Mouse (Mus musculus): Measurements from ENCODE around the gene Gm49776. TPM values are rescaled to one million over a fixed set of nuclear protein-coding genes. Genes with fewer than 3 reads are reported as not detected.
A peak's percentile ranks its signal among the peaks of the same experiment; 100 is the strongest.

Gene Gm49776
- polyA plus RNA-seq, 1 experiment from 2014 or later, result 6.5 TPM

- Histone ChIP-seq H3K36me3 (ENCODE audit: control insufficient read depth, insufficient read depth, low read length) (peaks cover 15% of the 10 kb centered on the region), H3K4me1 (ENCODE audit: control insufficient read depth, insufficient read depth, low read length) (0 out of 2 replicates have a peak, but pooled peaks cover 4% of the 10 kb centered on the region), H3K9ac (ENCODE audit: low read depth, low read length) (no peak overlapping the region), H3K27ac (replicated peaks; ENCODE audit: low read depth, low read length) (no peak overlapping the region), H3K4me3 (ENCODE audit: low read depth, low read length) (no peak overlapping the region), H3K27me3 (replicated peaks; ENCODE audit: control insufficient read depth, insufficient read depth, low read length) (no peaks in the 10 kb centered on the region), H3K4me2 (ENCODE audit: low read depth, low read length) (no peak overlapping the region), H3K9me3 (ENCODE audit: control insufficient read depth, low read length) (no peaks in the 10 kb centered on the region)
- 77% methylated on average over 9 of the region's 9 CpGs for WGBS
- DNase-seq (ENCODE audit: low spot score), result no peak
- ATAC-seq (ENCODE audit: low read depth), result no peak
Measured at GRCm38 (mm10) chr16:18218580-18218996, 39.5 kb downstream of the Gm49776 start.

GRCm38 (mm10) chr16:18217579-18217978, 40.5 kb downstream of the Gm49776 start, which contains the start of gene Ccdc188:
Gene Ccdc188 (plus strand): TSS chr16:18217879.
- H3K9me3 ChIP-seq (ENCODE audit: control insufficient read depth, low read length), result no peaks in the 10 kb centered on the region
- WGBS, result 71% methylated on average over 4 of the region's 4 CpGs
- H3K4me1 ChIP-seq (ENCODE audit: control insufficient read depth, insufficient read depth, low read length), result 0 out of 2 replicates have a peak, but pooled peaks cover 4% of the 10 kb centered on the region
- ATAC-seq (ENCODE audit: low read depth), result no peak
- H3K4me2 ChIP-seq (ENCODE audit: low read depth, low read length), result no peak within 1 kb of the TSS
- peaks cover 5% of the 10 kb centered on the region for H3K36me3 ChIP-seq (ENCODE audit: control insufficient read depth, insufficient read depth, low read length)
- no peak for DNase-seq (ENCODE audit: low spot score)
- no peak within 1 kb of the TSS for H3K4me3 ChIP-seq (ENCODE audit: low read depth, low read length)
- no peak within 1 kb of the TSS for H3K27ac ChIP-seq (replicated peaks; ENCODE audit: low read depth, low read length)
- H3K27me3 ChIP-seq (replicated peaks; ENCODE audit: control insufficient read depth, insufficient read depth, low read length), result no peaks in the 10 kb centered on the region
- no peak within 1 kb of the TSS for H3K9ac ChIP-seq (ENCODE audit: low read depth, low read length)

GRCm38 (mm10) chr16:18214858-18215257, 43.3 kb downstream of the Gm49776 start:
- H3K9me3 ChIP-seq (ENCODE audit: control insufficient read depth, low read length), result no peaks in the 10 kb centered on the region
- H3K4me1 ChIP-seq (ENCODE audit: control insufficient read depth, insufficient read depth, low read length), result 0 out of 2 replicates have a peak, but pooled peaks cover 2% of the 10 kb centered on the region
- WGBS, result 71% methylated on average over 7 of the region's 7 CpGs
- H3K4me3 ChIP-seq (ENCODE audit: low read depth, low read length), result no peak overlapping the region
- H3K36me3 ChIP-seq (ENCODE audit: control insufficient read depth, insufficient read depth, low read length), result no peaks in the 10 kb centered on the region
- no peak for DNase-seq (ENCODE audit: low spot score)
- ATAC-seq (ENCODE audit: low read depth), result no peak
- no peak overlapping the region for H3K9ac ChIP-seq (ENCODE audit: low read depth, low read length)
- no peaks in the 10 kb centered on the region for H3K27me3 ChIP-seq (replicated peaks; ENCODE audit: control insufficient read depth, insufficient read depth, low read length)
- H3K27ac ChIP-seq (replicated peaks; ENCODE audit: low read depth, low read length), result peak overlapping the region; percentile 21; the same call in 1 of the 2 replicates
- no peak overlapping the region for H3K4me2 ChIP-seq (ENCODE audit: low read depth, low read length)

- Histone ChIP-seq H3K9me3 (ENCODE audit: control insufficient read depth, low read length) (no peaks in the 10 kb centered on the region), H3K4me2 (ENCODE audit: low read depth, low read length) (no peak overlapping the region), H3K27ac (replicated peaks; ENCODE audit: low read depth, low read length) (no peak overlapping the region), H3K4me1 (ENCODE audit: control insufficient read depth, insufficient read depth, low read length) (no peaks in the 10 kb centered on the region), H3K36me3 (ENCODE audit: control insufficient read depth, insufficient read depth, low read length) (no peaks in the 10 kb centered on the region), H3K9ac (ENCODE audit: low read depth, low read length) (peak overlapping the region; percentile 25; the same call in 1 of the 2 replicates), H3K27me3 (replicated peaks; ENCODE audit: control insufficient read depth, insufficient read depth, low read length) (no peaks in the 10 kb centered on the region), H3K4me3 (ENCODE audit: low read depth, low read length) (no peak overlapping the region)
- peak; percentile 67 for DNase-seq (ENCODE audit: low spot score)
- WGBS, result 42% methylated on average over 6 of the region's 6 CpGs
- peak; percentile 78; the same call in 1 of the 2 replicates for ATAC-seq (ENCODE audit: low read depth)
Measured at GRCm38 (mm10) chr16:18213689-18214088, 44.4 kb downstream of the Gm49776 start.

GRCm38 (mm10) chr16:18211417-18212171, 46.5 kb downstream of the Gm49776 start:
- H3K9me3 ChIP-seq (ENCODE audit: control insufficient read depth, low read length), result no peaks in the 10 kb centered on the region
- WGBS, result 49% methylated on average over 10 of the region's 10 CpGs
- no peak overlapping the region for H3K27ac ChIP-seq (replicated peaks; ENCODE audit: low read depth, low read length)
- no peaks in the 10 kb centered on the region for H3K36me3 ChIP-seq (ENCODE audit: control insufficient read depth, insufficient read depth, low read length)
- 0 out of 2 replicates have a peak, but pooled peaks have one; percentile 8 for ATAC-seq (ENCODE audit: low read depth)
- H3K4me2 ChIP-seq (ENCODE audit: low read depth, low read length), result no peak overlapping the region
- no peak overlapping the region for H3K9ac ChIP-seq (ENCODE audit: low read depth, low read length)
- H3K27me3 ChIP-seq (replicated peaks; ENCODE audit: control insufficient read depth, insufficient read depth, low read length), result no peaks in the 10 kb centered on the region
- H3K4me3 ChIP-seq (ENCODE audit: low read depth, low read length), result no peak overlapping the region
- H3K4me1 ChIP-seq (ENCODE audit: control insufficient read depth, insufficient read depth, low read length), result no peaks in the 10 kb centered on the region
- DNase-seq (ENCODE audit: low spot score), result peak; percentile 83

- DNase-seq (ENCODE audit: low spot score), result peak; percentile 36
- Histone ChIP-seq H3K4me2 (ENCODE audit: low read depth, low read length) (no peak overlapping the region), H3K4me1 (ENCODE audit: control insufficient read depth, insufficient read depth, low read length) (no peaks in the 10 kb centered on the region), H3K27ac (replicated peaks; ENCODE audit: low read depth, low read length) (no peak overlapping the region), H3K9me3 (ENCODE audit: control insufficient read depth, low read length) (no peaks in the 10 kb centered on the region), H3K36me3 (ENCODE audit: control insufficient read depth, insufficient read depth, low read length) (no peaks in the 10 kb centered on the region), H3K27me3 (replicated peaks; ENCODE audit: control insufficient read depth, insufficient read depth, low read length) (no peaks in the 10 kb centered on the region), H3K4me3 (ENCODE audit: low read depth, low read length) (no peak overlapping the region), H3K9ac (ENCODE audit: low read depth, low read length) (no peak overlapping the region)
- no peak for ATAC-seq (ENCODE audit: low read depth)
- WGBS, result 23% methylated on average over 8 of the region's 8 CpGs
Measured at GRCm38 (mm10) chr16:18210701-18211416, 47.3 kb downstream of the Gm49776 start.

- DNase-seq (ENCODE audit: low spot score), result no peak
- no peak overlapping the region for H3K27ac ChIP-seq (replicated peaks; ENCODE audit: low read depth, low read length)
- H3K36me3 ChIP-seq (ENCODE audit: control insufficient read depth, insufficient read depth, low read length), result no peaks in the 10 kb centered on the region
- WGBS, result 45% methylated on average over 7 of the region's 7 CpGs
- no peak overlapping the region for H3K4me3 ChIP-seq (ENCODE audit: low read depth, low read length)
- H3K9me3 ChIP-seq (ENCODE audit: control insufficient read depth, low read length), result no peaks in the 10 kb centered on the region
- H3K4me2 ChIP-seq (ENCODE audit: low read depth, low read length), result no peak overlapping the region
- no peaks in the 10 kb centered on the region for H3K4me1 ChIP-seq (ENCODE audit: control insufficient read depth, insufficient read depth, low read length)
- no peak for ATAC-seq (ENCODE audit: low read depth)
- no peaks in the 10 kb centered on the region for H3K27me3 ChIP-seq (replicated peaks; ENCODE audit: control insufficient read depth, insufficient read depth, low read length)
- no peak overlapping the region for H3K9ac ChIP-seq (ENCODE audit: low read depth, low read length)
Measured at GRCm38 (mm10) chr16:18203430-18204091, 54.6 kb downstream of the Gm49776 start.

GRCm38 (mm10) chr16:18202061-18202460, 56.1 kb downstream of the Gm49776 start:
- no peaks in the 10 kb centered on the region for H3K36me3 ChIP-seq (ENCODE audit: control insufficient read depth, insufficient read depth, low read length)
- no peak for DNase-seq (ENCODE audit: low spot score)
- no peak for ATAC-seq (ENCODE audit: low read depth)
- H3K4me1 ChIP-seq (ENCODE audit: control insufficient read depth, insufficient read depth, low read length), result no peaks in the 10 kb centered on the region
- H3K9me3 ChIP-seq (ENCODE audit: control insufficient read depth, low read length), result no peaks in the 10 kb centered on the region
- H3K4me3 ChIP-seq (ENCODE audit: low read depth, low read length), result no peak overlapping the region
- H3K27me3 ChIP-seq (replicated peaks; ENCODE audit: control insufficient read depth, insufficient read depth, low read length), result no peaks in the 10 kb centered on the region
- WGBS, result 90% methylated on average over 1 of the region's 1 CpGs
- no peak overlapping the region for H3K9ac ChIP-seq (ENCODE audit: low read depth, low read length)
- no peak overlapping the region for H3K27ac ChIP-seq (replicated peaks; ENCODE audit: low read depth, low read length)
- no peak overlapping the region for H3K4me2 ChIP-seq (ENCODE audit: low read depth, low read length)

All from embryonic facial prominence, embryonic 14.5 days (tissue).